Mouse (Mus musculus) thymus, postnatal 4 days (tissue): ENCODE data around the gene Ces4a.
"Not testable (repeated sequence)": the region's sequence is repeated elsewhere in the genome, so short reads cannot be mapped to it uniquely, and the experiment has no call there.

ENCODE experiments used
- DNase-seq: peaks from one replicate; pipeline ENCODE4 v3.0.0; 2021

The Ces4a gene

GRCm38 (mm10) chr8:105131509-105131908 is at the start of gene Ces4a:
Gene Ces4a (plus strand): TSS chr8:105131800.
- no peak for DNase-seq

GRCm38 (mm10) chr8:105083449-105084050 is 48.0 kb upstream of the Ces4a start, which contains the start of gene Ces3b:
Gene Ces3b (plus strand): TSS chr8:105083753.
- DNase-seq = no peak

- not testable (repeated sequence) for DNase-seq
Observed at GRCm38 (mm10) chr8:105088166-105088565, 43.4 kb upstream of the Ces4a start.

GRCm38 (mm10) chr8:105088581-105088980 is 43.0 kb upstream of the Ces4a start:
- DNase-seq = no peak

DNA sequence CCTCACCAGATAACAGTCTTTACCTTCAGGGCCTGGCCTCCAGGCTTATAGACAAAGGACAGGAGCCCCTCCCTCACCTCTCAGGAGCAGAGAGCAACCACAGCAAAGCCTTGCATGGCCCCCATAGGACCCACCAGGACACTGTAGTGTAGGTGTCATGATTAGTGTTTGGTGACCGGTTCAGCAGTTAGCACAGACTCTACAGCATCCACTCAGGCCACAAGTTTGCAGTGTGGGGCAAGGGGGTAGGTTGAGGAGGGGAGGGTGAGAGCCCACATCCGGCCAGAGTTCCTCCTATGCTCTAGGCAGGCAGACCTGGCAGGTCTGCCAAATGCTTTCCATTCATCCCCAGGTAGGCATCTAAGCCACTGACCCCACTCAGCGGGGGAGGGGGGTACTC is 37.6 kb upstream of the Ces4a start:
- no peak for DNase-seq

GRCm38 (mm10) chr8:105102101-105102785 is 29.4 kb upstream of the Ces4a start:
- not testable (repeated sequence) for DNase-seq

DNA sequence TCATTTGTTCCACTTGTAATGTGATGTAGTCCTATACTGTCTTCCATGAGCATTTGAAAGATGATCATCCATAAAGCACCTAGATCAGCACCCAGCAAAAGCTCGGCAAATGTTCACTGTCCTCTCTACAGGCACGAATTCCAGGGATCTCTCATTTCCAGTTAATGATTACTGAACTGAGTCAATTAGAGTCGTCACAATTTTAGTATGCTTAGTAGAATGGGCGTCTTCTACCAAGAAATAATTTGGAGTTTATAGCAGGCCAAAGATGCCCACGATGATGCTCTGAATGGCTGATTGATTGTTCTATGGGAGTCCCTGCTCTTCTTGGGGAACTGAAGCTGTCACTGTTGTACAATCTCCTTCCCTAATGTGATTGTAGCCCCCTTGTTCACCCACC is 27.9 kb upstream of the Ces4a start:
- DNase-seq = not testable (repeated sequence)

DNA sequence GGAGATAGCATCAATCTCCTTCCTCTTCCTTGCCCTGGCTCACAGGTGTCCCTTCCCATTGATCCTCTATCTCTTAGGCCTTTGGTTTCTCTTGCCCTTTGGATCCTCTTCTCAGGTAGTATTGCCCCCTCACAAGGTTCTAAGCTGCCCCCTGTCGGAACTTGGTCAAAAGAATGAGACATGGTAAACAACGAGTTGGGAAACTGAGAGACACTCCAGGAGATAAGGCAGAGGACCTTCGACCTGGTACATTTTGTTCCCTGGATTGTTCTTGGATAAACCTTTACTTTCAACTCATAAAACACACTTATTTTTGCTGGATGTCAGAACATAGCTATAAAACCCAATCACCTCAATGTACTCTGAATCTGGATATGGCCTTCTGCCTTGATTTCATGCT is 27.4 kb upstream of the Ces4a start:
- no peak for DNase-seq

- no peak for DNase-seq
Observed at GRCm38 (mm10) chr8:105129864-105130263, 1.7 kb upstream of the Ces4a start.

DNA sequence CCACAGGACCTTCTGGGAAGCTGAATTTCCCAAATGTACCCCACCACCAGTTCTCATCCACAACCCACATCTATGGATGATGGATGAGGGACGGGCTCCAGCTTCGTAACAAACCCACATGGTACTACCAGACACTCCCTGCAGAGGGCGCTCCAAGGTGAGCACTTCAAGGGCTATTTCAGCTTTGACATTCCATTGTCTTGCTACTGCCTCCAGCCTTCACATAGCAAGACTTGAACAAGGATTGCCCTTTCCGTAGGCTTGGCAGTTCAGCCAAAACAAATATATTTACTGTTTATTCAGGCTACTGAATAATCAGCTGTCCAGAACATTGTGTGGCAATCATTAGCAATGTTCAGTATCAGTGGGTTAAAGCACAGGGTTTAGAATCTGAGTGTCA is 6.8 kb downstream of the Ces4a start:
- peak; percentile 81 for DNase-seq

DNA sequence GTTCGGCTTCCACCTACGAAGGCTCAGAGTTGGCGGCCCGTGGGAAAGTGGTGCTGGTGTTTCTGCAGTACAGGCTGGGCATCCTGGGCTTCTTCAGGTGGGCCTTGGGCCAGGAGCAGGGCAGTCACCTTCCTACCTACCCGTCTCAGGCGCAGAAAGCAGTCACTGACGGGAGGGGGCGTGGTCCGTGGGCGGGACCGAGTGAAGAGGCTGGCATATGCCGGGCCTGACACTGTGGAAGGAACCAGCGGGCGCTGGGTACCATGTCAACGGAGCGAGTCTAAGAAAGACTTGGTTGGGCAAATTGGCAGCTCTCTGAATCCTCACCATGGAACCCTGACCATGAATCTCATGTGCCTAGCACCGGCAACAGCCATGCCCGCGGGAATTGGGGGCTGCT is 10.8 kb downstream of the Ces4a start:
- peak; percentile 37 for DNase-seq

DNA sequence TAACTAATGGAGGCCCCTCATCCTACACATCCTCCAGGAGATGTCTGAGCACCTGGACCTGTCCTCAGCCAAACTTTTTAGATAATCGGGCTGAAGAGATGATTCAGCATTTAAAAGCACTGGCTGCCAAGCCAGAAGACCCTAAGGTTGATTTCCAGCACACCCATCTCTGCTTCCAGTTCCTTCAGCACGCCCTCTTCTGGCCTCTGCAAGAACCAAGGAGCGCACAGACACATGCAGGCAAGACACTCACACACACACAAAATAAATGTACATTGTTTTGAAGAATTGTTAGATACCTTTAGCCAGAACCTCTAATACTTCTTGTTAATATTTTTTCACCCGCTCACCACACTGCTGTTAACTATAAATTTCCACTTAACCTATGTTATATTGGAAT is 20.1 kb downstream of the Ces4a start:
- no peak for DNase-seq

DNA sequence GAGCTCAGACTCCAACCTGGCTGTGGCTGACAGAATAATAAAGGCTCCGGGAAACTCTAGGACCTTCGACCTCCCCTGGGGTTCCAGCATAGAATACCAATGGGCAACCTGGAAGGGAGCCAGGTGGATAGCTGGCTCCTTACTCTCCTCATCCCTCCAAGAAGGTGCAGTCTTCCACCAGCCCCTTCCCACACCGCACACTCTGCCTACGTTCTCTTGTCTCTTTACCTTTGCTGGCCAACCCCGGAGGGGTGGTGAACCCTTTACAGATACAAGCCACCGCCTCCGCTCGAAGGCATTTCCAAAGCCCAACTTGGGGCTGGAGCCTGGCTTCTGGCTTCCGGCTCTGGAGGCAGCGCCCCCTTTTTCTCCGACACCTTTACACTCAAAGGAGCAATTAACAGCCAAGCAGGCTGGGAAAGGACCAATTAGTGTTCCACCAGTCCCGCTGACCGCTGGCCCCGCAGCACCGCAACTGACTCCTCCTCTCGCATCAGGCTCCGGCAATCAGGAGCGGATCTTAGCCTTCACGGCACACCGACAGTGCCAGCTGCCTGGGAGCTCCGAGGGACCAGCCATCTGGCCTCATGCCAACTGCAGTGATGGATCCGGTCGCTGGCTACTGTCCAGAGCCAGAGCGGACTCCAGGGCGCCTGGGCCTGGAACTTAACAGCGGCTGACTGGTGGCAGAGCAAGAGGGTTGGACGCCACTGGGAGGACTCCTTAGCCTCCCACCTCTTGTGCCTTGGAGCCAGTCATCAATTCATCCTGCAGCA is 21.2 kb downstream of the Ces4a start:
- DNase-seq = peak; percentile 12

DNA sequence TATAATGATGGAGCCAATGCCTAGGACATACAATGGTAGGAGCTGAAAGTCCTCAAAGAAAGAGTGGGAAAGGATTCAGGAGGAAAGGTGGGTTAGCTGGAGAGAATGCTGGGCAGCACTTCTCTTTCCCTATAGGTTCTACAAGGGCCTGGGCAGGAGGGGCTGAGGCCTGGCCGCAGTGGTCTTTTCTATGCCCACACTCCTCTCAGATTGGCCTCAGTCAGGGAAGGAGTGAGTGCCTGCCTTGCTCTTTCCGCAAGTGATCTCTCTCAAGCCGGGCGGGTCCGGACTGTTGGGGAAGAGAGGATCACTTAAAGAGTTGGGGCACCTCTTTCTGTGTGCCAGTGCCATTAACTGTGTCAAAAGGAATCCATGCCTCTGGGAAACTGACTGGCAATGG is 22.7 kb downstream of the Ces4a start:
- no peak for DNase-seq

DNA sequence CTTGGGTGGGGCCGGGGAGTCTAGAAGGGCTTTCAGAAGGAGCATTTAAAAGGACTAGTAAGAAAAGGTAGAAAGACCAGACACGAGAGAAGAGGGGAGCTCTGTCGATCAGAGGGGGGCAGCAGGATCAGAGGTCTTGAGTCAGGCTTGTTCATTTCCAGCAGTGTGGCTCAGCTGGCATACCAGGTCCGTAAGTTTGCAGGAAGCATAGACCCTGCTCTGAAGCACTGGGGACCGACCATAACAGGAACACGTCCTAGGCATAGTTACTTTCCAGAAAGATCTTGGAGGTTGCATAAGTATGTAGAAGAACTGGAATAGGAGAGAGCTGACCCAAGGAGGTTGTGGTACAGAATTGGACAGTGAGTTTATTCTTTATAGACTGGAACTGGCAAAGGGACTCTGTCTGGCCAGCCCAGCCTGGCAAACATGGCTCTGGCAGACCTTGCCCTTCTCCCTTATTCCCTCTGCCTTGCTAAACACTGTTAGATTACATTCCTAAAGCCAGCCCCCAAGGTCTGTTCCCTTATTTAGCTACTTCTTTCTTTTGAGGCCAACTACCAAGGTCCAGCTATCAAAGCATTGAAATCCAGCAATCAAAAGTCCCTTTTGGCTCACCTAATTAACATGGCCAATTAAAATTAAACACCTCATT is 23.6 kb downstream of the Ces4a start:
- DNase-seq = no peak

DNA sequence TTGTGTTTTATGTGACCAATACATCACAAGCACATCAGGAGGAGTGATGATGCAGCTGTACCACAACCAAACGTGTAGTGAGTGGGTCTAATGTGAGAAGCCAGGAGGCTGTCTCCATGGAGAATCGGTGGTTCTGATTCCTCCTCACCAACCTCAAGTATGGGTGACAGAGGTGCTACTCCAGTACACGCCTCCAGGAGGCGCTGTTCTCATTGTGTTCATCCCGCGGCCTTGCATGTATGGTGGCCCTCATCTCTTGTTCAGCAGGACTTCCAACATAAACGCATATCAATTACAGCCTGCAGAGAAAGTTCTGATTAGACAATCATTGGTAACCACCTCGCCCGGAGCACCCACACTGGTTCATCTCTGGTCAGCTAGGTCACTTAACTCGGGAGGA is 26.0 kb downstream of the Ces4a start:
- DNase-seq = peak; percentile 69

- DNase-seq = peak; percentile 31
Observed at GRCm38 (mm10) chr8:105158084-105158483, 26.5 kb downstream of the Ces4a start.

DNA sequence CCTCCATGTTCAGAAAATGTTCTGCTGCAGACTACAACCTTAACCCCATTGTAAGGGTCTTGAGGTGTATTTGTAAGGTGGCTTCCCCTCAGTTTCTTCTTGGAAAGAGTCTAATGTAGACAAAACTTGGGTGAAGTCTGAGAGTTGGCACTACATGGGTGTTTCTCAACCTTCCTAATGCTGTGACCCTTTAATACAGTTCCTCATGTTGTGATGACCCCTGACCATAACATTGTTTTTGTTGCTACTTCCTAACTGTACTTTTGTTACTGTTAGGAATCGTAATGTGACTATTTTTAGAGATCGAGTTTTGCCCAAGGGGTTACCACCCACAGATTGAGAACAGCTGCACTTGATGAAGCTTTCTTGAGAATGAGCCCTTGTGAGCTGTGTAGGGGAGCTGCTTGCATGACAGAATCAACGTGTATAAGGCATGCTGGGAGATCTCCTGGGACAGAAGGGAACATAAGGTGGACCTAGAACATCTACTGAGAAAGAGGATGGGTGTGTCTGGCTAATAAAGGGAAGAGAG is 29.6 kb downstream of the Ces4a start:
- no peak for DNase-seq

- no peak for DNase-seq
Observed at GRCm38 (mm10) chr8:105164272-105164902, 32.8 kb downstream of the Ces4a start.

GRCm38 (mm10) chr8:105165191-105165590 is 33.6 kb downstream of the Ces4a start:
- no peak for DNase-seq

DNA sequence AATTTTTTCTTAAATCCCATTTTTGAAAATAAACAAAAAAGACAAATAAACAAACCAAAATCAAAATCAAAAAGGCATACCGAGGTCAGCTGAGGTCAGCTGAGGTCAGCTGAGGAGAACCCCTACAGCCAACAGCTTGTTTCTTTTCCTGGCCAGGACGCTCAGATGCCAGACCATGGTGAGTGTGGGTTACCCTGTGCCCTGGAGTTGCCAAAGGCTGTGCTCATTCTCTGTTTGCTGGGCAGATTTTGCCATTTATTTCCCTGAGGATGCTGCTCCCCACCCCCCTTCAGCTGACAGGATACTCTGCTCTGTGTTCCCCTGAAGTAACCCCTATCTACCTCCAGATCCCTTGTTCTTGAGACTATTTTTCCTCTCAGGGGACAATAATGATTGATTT is 35.5 kb downstream of the Ces4a start:
- no peak for DNase-seq

DNA sequence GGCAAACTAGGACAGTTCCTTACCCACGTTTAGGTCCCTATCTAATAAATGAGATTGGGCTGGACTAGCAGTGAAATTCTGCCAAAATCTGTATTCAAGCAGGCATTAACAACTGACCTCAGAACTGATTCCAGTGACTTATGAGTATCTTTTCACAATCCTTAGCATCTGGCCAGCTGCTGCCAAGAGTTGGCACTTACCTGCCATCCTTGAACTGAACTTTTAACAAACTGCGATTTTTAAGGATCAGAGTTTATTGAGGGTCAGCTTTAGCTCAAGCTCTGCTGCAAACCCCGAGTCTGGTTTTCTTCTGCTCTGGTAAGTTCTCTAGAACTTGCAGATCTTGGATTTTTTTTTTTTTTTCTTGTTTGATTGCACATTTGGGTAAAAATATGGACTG is 38.0 kb downstream of the Ces4a start:
- DNase-seq = no peak

- DNase-seq = no peak
Observed at GRCm38 (mm10) chr8:105170041-105170380, 38.4 kb downstream of the Ces4a start.
